Mouse (Mus musculus): ENCODE results near the gene Nanos2. TPM values are rescaled to one million over a fixed set of nuclear protein-coding genes. Genes with fewer than 3 reads are reported as not detected.

Gene Nanos2
- total RNA-seq, 2 experiments from 2014 or later, result not detected

DNA sequence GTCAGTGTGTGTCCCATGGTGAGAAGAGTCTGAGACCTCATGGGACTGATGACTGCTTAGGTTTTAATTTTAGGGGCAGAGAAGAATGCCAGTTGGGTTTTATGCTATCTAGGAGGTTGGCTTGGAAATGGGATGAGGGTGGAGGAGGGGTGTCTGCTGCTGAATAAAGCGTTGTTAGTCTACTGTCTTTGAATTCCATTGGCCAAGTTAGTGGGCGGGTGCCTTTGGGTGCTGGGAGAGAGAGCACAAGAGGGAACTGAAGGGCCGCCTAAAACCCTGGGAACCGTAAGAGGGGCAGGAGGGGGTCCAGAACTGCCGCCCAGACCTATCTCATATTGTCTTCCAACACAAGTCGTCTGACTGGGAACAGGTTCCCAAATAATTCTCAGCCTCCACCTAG lies 1.6 kb downstream of the Nanos2 start:
- no peak for DNase-seq
- intact Hi-C loops (cut with DNase I; ENCODE audit: low total_unique reads), result loop anchor here (10.0 kb wide), 1 partner anchor 74 kb away; the partner anchor contains the start of gene Ccdc61

DNA sequence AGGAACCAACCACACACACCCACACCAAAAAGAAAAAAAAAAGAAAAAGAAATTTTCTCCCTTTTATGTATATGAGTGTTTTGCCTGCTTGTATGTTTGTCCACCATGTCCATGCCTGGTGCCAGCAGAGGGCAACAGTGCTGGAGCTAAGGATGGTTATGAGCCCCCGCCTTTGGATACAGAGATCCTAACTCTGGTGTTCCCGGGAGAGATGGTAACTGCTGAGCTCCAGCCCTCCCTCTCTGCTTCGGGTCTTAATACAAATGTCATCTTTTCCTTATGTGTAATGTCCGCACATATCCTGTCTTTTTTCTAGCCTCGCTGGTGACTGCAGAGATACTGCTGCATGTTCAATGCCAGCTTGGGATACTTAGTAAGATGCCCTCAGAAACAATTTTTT lies 2.8 kb downstream of the Nanos2 start:
- no peak for DNase-seq
- intact Hi-C loops (cut with DNase I; ENCODE audit: low total_unique reads), result loop anchor here (10.0 kb wide), 1 partner anchor 75 kb away; the partner anchor contains the start of gene Ccdc61

DNA sequence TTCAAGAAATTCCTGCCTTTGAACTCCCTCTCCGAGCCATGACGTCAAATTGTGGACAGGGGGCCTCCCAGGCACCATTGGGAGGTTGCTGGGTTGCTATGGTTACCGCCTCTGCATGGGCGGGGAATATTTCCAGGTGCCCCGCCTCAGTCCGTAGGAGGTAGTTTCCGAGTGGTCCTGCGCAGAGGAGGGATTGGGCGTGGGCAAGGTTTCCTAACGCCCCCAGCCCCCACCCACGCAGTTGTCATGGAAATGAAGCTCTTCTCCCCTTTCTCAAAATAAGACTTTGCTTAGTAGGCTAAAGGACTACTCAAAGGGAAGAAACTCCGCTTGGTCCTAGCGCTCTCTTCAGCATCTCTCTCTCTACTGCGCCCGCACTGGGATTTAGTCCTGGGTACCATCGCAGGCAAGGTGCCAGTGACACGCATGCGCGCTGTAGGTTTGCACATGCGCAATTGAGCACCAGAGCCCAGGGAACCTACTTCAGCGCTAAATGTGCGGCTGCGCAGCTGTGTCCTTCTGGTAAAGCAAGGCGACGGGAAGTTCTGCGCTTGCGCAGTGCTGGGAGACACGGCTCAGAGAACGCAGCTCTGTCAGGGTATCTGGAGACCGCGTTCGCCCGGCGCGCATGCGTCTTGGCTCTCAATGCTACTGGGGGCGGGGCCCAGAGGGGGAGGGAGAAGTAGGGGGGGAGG lies 3.5 kb downstream of the Nanos2 start, which contains the start of gene Mypop:
TSS of gene Mypop (plus strand) at position 645 of the 695 bp plus-strand sequence.
- intact Hi-C loops (cut with DNase I; ENCODE audit: low total_unique reads), result no loop called here
- DNase-seq, result peak; percentile 99

DNA sequence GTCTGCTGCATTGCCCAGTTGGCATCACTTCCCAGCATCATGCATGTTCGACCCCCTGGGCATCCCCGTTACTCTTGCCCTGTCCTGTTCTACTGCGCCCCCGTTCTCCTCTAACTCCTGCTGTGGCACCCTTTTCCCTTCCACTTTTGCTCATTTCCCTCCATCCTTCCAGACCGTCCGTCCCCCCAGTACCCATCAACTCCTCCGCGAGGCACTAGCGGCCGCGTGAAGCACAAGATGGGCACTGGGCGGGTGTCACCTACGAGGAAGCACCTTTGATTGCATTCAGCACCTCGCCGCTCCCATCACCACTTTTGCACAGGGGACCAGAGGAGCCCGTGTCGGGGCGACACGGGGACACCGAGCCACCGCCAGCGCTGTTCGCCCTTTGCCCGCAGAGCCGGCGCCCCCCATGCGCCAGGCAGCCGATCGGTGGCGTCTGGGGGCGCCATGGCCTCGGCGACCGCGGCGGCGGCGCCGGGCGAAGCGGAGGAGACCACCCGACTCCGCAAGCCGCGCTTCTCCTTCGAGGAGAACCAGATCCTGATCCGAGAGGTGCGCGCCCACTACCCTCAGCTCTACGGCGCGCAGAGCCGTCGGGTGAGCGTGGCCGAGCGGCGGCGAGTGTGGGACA lies 4.6 kb downstream of the Nanos2 start:
- no peak for DNase-seq

DNA sequence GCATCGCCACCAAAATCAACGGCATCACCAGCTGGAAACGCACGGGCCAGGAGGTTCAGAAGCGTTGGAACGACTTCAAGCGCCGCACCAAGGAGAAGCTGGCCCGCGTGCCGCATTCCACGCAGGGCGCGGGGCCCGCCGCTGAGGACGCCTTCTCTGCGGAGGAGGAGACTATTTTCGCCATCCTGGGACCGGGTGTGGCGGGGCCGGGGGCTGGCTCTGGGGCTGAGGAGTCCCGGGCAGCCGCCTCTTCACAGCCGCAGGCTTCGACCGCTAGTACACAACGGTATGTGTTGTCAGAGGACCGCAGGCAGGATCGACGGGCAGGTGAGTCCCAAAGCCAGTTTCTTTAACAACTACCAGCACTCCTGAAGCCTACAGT lies 5.1 kb downstream of the Nanos2 start:
- DNase-seq, result peak; percentile 34
- intact Hi-C loops (cut with DNase I; ENCODE audit: low total_unique reads), result no loop called here

More for the DNA sequence above, 4.6 kb downstream of the Nanos2 start:
- intact Hi-C loops (cut with DNase I; ENCODE audit: low total_unique reads), result no loop called here

DNA sequence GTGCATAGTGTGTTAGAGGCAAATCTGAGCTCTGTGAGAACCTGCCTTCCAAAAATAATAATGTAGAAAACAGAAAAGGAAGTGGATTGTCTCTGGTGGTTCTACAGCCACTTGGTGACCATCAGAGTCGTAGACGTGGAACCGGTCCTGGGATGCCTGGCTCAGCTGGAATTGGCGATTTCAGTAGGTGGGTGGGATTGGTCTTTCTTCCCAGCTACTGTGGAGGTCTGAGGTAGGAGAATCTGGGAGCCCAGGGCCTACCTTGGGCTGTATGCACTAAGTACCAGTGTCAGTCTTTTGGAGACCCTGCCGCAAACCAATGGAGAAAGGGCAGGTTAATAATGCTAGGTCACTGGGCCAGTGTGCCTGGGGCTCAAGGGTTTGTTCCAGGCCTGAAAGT lies 5.8 kb downstream of the Nanos2 start:
- intact Hi-C loops (cut with DNase I; ENCODE audit: low total_unique reads), result no loop called here
- no peak for DNase-seq

DNA sequence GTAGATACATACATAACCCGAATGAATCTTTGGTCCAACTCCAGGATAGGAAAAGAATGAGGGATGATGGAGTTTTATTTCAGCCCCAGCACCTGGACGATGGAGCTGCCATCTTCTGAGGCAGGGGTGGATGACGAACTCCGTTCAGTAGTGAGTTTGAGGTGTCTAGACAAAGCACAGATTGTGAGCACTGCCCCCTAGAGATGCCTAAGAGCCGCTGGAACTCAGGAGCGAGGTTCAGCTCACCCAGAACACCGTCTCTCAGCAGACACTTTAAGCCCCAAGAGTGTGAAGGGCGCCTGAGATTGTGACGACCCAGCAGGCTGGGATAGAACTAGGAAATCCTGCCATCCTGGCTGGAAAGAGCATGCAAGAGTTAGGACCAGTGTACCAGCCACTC lies 11.6 kb downstream of the Nanos2 start:
- intact Hi-C loops (cut with DNase I; ENCODE audit: low total_unique reads), result no loop called here
- DNase-seq, result no peak

DNA sequence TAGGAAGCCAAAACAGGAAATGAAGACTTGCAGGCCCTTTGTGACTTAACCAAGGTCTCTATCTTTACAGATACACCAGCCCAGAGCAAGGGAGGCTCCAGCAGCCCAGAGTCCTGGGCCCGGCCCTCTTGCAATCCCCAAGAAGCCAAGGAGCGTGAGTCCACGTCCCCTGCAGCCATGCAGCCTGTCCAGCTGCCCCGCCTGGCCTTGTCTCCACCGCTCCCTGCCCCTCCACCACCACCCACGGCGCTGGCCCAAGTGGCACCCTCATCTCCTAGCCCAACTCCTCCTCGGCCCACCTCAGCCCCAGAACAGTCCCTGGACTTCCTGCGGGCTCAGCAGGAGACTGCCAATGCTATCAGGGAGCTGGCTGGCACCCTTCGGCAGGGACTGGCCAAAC lies 13.2 kb downstream of the Nanos2 start:
- intact Hi-C loops (cut with DNase I; ENCODE audit: low total_unique reads), result no loop called here
- no peak for DNase-seq

DNA sequence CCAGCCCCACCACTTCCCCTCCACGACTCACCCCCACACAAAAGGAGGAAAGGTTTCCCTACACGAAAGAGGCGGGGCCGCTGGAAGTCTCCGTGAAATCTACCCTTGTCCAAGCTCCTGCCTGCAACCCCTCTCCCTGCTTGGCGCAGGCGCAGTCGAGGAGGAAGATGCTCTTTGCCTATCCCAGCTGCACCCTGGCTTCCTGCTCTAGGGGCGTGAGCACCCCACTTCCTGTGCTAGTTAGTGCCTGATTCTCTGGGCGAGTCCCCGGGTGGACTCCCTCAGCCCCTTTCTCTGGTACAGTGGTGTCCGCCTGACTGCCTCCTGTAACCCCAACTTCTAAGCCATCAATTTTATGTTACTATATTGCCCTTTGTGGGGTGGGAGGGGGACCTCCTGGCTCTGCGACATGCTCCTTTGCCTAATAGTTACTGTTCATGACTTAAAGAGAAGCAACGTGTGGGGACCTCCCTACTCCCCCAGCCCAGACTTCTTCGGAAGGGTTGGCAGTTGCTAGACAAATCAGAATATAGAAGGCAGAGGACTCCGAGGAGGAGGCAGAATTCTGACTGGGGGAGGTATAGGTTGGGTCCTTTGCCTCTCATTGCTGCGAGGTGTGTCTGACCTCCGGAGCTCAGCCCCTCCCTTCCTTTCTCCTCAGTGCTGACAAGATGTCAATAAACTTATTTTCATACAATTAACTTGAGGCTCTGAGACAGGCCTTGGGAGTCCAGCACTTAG lies 14.0 kb downstream of the Nanos2 start:
- DNase-seq, result peak; percentile 69
- intact Hi-C loops (cut with DNase I; ENCODE audit: low total_unique reads), result no loop called here

DNA sequence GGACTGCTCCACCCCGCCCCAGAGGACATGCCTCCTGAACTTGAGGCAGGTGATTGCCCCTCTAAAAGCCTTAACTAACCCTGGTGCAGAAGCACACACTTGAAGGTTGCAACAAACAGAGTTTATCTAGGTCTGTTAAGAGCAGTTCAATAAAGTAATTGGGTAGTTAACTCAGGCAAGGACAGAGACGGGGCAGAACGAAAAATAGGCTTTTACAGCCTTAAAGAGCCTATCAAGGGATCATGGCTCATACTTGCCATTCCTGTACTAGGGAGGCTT lies 14.5 kb downstream of the Nanos2 start:
- intact Hi-C loops (cut with DNase I; ENCODE audit: low total_unique reads), result no loop called here

DNA sequence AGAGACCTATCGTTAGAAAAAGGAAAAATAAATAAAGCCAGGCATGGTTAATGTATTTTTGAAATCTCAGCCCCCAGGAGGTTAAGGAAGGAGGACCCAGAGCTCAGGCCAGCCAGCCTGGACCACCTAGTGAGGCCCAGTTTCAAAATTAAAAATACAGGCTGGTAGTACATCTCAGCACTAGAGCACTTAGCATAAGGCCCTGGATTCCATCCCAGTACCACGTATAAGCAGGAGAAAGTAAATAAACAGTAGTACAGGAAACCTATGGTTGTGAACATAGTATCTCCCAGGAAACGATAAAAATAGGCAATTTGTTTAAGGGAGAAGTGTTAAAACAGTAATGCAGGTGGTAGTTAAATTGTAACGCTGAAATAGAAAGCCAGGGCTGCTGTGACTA lies 14.9 kb downstream of the Nanos2 start:
- intact Hi-C loops (cut with DNase I; ENCODE audit: low total_unique reads), result no loop called here

More for the DNA sequence above, 14.5 kb downstream of the Nanos2 start:
- DNase-seq, result no peak

DNA sequence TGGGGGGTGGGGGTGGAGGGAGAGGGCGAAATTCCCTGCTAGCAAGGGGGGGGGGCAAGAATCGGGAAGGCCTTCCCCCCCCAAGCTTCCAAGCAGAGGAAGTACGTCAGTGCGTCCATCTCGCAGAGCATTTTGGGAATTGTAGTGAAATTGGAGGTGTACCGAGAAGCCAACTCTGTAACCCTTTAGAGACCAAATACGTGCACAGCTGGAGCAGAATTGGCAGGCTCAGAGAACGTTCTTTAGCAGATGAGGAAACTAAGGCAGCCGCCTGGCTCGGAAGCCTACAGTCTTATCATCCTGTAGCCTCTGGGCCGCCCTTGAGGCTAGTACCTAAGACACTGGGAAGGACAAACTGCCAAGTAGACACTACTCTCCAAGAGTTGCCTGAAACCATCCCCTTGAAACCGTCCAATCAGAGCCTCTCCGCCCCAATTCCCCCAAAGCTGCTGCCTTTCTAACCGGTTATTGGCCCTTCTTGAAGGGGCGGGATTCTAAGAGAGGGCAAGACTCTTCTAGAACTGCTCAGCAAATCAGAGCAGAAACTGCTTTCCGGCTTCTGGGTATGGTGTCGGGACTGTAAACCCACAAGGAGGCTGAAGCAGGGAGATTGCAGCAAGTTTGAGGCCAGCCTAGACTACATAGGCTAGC lies 15.8 kb downstream of the Nanos2 start:
- intact Hi-C loops (cut with DNase I; ENCODE audit: low total_unique reads), result no loop called here
- peak; percentile 65 for DNase-seq

More for the DNA sequence above, 14.9 kb downstream of the Nanos2 start:
- DNase-seq, result no peak

DNA sequence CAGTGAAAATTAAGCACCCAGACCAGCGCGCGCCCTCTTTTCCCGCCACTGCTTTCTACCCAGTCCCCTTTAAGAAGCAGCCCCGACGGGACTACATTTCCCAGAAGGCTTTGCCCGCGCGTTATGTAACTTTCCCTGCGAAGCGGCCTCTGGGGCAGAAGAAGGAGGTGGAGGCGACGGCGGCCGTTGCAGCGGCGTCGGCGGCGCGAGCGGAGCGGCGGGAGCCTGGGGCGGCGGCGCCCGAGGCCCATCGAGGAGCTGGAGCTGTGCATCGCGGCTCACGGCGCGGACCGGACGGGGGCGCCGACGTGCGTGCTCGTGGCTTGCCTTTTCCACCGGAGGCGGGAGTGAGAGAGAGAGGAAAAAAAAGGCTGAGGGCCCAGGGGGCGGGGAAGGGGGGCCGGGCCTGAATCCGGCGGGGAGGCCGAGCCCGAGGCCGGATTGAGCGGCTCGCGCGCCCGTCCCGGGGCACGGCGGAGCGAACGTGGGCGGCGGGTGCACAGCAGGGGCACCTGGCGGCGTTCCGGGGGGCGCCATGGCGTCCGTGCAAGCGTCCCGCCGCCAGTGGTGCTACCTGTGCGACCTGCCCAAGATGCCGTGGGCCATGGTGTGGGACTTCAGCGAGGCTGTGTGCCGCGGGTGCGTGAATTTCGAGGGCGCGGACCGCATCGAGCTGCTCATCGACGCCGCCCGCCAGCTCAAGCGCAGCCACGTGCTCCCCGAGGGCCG lies 16.9 kb downstream of the Nanos2 start, which contains the start of gene Irf2bp1:
TSS of gene Irf2bp1 (plus strand) at position 143 of the 729 bp plus-strand sequence.
- intact Hi-C loops (cut with DNase I; ENCODE audit: low total_unique reads), result no loop called here
- peak; percentile 94 for DNase-seq

DNA sequence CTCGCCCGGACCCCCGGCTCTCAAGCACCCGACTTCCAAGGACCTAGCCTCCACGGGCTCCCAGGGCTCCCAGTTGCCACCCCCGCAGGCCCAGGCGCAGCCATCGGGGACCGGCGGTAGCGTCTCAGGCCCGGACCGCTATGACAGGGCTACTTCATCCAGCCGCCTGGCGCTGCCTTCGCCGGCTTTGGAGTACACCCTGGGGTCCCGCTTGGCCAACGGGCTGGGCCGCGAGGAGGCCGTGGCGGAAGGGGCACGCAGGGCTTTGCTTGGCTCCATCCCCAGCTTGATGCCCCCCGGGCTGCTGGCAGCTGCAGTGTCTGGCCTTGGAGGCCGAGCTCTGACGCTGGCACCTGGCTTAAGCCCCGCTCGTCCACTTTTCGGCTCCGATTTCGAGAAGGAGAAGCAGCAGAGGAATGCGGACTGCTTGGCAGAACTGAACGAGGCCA lies 17.5 kb downstream of the Nanos2 start:
- intact Hi-C loops (cut with DNase I; ENCODE audit: low total_unique reads), result no loop called here
- peak; percentile 49 for DNase-seq

DNA sequence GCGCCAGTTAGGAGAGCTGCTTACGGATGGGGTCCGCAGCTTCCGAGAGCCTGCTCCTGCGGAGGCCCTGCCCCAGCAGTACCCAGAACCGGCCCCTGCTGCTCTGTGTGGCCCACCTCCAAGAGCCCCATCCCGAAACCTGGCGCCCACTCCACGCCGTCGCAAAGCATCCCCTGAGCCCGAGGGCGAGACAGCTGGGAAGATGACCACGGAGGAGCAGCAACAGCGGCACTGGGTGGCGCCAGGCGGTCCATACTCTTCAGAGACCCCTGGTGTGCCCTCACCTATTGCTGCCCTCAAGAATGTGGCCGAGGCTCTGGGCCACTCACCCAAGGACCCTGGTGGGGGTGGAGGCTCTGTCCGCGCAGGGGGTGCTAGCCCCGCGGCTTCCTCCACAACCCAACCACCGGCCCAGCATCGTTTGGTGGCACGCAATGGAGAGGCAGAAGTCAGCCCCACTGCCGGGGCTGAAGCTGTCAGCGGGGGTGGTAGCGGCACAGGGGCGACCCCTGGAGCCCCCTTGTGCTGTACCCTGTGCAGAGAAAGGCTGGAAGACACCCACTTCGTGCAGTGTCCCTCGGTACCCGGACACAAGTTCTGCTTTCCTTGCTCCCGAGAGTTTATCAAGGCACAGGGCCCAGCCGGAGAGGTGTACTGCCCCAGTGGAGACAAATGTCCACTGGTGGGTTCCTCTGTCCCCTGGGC lies 18.4 kb downstream of the Nanos2 start:
- intact Hi-C loops (cut with DNase I; ENCODE audit: low total_unique reads), result no loop called here
- no peak for DNase-seq

DNA sequence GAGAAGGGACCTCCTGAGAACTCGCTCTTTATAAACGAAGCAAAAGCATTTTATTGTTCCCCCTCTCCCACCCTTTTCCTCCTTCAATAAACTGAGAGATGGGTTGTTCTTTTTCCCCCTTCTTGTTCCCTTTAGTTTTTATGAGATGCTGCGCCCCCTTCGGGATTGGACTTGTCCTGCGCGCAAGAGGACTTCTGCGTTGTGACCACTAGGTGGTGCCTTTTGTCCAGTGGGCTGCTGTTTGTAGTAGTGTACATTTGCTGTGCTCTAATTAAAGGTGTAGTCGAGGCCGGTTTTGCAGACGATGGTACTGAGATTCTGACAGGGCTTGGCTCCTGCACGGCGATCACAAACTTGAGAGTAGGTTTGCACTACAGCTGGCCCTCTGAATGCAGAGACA lies 19.3 kb downstream of the Nanos2 start:
- peak; percentile 81 for DNase-seq
- intact Hi-C loops (cut with DNase I; ENCODE audit: low total_unique reads), result no loop called here

DNA sequence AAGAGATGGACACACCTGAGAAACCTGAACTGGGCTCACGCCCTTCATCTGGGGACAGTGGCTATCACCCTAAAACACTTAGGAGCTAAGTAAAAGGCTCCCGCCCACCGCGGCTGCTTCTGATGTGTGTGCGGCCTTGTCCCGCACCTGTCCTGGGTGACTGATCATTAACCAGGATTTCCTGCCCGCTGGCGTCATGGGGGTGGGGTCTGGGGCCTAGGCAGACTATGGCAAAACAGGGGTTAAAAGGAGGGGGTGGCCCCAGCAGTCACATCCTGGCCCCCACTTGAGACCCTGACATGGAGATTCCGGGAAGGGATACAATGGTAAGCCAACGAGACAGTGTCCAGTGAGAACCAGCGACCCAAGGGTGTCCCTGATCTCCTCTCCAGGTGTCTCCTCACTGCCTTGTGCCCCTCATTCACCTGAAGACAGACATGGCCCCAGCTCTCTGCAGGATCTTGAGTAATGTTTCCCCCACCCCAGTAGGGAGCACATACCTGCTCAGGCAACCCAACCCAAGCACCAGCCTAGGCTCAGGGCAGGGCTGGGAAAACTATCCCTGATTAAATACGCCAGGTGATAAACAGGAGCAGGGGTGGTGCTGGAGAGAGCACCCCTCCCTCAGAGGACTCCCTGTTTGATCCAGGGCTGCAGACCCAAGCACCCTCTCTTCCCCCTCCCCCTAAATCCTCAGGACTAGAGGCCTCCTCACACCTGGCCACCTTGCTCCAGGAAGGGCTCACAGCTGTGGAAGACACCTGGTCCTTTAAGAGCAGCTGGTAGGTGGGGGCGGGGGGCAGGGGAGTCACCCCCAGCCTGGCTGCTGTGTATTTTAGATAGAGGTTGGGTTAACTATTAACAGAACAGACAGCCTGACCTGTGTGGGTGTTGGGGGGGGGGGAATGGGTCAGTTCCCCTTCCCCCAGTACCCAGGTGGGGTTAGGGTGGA lies 20.1 kb downstream of the Nanos2 start:
- intact Hi-C loops (cut with DNase I; ENCODE audit: low total_unique reads), result no loop called here
- no peak for DNase-seq

DNA sequence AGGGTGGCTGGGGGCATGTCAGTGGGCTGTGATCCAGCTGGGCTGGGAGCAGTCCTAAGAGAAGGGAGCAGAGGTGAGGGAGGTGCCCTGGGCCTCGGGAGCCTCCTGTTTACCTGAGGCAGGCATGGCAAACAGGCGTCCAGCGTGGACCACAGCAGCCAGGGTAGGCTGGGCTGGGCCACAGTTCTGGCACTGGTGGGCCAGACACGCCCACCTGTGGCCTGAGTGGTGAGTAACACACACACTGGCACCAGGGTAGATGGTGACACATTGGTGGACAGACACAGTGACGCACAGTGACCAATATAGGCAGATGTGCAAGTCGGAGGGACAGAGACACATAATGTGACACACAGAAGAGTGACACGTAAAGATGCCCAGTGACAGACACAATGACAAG lies 23.4 kb downstream of the Nanos2 start:
- no peak for DNase-seq
- intact Hi-C loops (cut with DNase I; ENCODE audit: low total_unique reads), result no loop called here

All from gastrocnemius, postnatal 14 days (tissue).